Mouse (Mus musculus): ENCODE measurements around the gene Tmc6.

Gene Tmc6

GRCm38 (mm10) chr11:117759267-117759666 lies 22.7 kb downstream of the Tmc6 start:
- DNase-seq (ENCODE audit: low spot score in 2 of 2) = no peak

DNA sequence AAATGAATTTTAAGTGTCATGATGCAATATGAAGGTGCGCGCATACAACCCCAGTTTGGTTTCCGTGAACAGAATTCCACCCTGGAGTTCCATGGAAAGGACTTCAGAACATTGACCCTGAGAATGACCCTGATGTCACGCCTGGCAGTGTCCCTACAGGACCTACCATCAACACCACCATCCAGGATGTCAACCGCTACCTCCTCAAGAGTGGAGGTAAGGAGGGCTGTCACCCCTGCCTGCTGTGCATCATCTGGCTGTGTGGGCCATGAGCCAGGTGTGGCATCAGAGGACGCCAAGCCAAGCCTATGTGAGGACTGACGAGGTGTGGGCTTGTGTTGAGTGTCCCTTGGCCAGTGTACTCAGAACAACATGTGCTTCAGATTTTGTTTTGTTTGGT lies 26.1 kb downstream of the Tmc6 start:
- no peak for DNase-seq (ENCODE audit: low spot score in 2 of 2)

GRCm38 (mm10) chr11:117751544-117751943 lies 30.5 kb downstream of the Tmc6 start:
- DNase-seq (ENCODE audit: low spot score in 2 of 2) = no peak

GRCm38 (mm10) chr11:117749414-117749813 lies 32.6 kb downstream of the Tmc6 start:
- no peak for DNase-seq (ENCODE audit: low spot score in 2 of 2)

- DNase-seq (ENCODE audit: low spot score in 2 of 2) = no peak
These were observed 33.4 kb downstream of the Tmc6 start for GRCm38 (mm10) chr11:117748628-117749027.

DNA sequence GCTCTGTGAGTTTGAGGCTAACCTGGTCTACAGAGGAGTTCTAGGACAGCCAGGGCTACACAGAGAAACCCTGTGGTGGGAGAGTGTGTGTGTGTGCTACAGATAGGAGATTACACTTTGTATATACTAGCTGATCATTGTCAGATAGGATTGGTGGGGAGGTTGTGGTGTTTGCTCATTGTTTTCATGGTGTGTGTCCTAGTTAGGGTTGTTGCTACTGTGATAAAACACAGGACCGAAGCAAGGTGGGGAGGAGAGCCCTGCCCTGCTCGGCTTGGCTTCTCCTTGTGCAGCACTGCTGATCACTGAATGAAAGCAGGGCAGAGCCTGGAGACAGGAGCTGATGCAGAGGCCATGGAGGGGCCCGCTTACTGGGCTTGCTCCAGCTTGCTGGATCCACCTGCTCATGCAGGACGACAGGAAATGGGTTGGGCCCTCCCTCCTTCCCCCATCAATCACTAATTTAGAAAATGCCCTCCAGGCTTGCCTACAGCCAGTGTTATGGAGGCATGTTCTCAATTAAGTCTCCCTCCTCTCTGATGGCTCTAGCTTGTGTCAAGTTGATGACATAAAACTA lies 38.5 kb downstream of the Tmc6 start:
- DNase-seq (ENCODE audit: low spot score in 2 of 2) = no peak

DNA sequence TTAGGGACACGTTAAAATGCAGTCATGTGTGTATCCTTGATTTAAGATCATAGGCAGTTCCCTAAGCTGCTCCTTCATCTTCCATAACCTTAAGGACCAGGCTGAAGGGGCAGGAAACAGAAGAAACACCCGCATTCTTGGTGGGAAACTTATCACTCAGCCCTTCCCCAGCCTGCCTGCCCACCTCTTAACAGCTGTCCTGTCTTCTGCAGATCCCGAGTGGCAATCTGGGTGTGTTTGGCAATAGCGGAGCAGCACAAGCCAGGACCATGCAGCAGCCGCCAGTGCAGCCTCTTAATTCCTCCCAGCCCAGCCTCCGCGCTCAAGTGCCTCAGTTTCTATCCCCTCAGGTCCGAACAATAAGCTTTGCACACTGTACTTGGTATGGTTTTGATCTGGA lies 39.3 kb downstream of the Tmc6 start:
- DNase-seq (ENCODE audit: low spot score in 2 of 2) = no peak

DNA sequence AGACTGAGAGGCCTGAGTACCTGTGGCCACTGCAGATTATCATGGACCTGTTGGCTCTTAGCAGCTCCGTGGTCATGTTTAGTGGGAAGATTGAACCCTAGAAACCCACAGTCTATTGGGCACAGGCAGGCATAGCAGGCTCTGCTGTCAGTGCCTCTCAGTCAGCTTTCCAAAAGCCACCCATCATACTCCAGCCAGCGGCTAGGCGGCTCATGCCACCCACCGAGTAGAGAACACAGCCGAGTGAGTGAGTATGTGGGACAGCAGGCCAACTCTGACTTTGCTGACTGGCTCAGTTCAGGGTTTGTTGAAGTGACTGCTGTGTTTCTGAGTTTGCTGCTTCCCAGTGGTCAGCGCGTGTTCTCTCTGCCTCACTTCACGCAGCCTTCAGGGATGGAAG lies 39.8 kb downstream of the Tmc6 start:
- no peak for DNase-seq (ENCODE audit: low spot score in 2 of 2)

DNA sequence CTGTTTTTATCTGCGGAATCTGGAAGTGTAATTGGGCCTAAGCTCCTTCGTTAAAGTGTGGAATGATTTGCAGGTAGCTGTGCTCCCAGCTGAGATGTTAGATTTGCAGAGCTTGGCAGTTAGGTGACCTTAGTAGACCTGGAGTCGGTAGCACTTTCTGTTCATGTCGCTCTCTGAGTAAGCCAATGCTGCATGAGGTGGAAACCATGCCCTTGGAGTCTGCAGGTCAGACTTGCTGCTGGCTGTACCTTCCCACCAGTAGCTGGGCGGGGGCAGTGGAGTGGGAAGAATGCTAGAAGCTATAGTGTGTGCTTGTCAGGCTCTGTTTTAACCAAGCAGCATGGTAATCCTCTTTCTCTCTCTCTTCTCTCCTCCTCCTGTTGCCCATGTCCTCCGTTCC lies 40.9 kb downstream of the Tmc6 start:
- no peak for DNase-seq (ENCODE audit: low spot score in 2 of 2)

DNA sequence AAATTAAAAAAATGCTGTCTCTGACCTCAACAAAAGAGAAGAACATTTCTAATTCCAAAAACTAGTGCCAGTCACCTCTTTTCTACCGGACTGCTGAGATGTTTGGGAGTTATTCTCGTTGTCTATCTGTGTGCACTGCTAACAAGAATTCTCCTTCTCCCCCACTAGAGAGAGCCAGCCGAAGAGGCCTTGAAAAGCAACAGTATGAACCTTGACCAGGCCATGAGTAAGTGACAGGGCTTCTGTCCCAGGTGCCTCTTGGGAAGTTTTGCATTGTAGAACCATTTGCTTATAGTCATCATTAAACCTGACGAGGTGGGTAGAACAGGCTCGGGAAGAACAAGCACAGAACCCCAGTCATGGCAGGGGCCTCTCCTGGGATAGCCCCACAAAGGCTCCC lies 43.9 kb downstream of the Tmc6 start:
- DNase-seq (ENCODE audit: low spot score in 2 of 2) = no peak

- no peak for DNase-seq (ENCODE audit: low spot score in 2 of 2)
These were observed 45.8 kb downstream of the Tmc6 start for GRCm38 (mm10) chr11:117736037-117736689.

GRCm38 (mm10) chr11:117731470-117731869 lies 50.5 kb downstream of the Tmc6 start:
- no peak for DNase-seq (ENCODE audit: low spot score in 2 of 2)

DNA sequence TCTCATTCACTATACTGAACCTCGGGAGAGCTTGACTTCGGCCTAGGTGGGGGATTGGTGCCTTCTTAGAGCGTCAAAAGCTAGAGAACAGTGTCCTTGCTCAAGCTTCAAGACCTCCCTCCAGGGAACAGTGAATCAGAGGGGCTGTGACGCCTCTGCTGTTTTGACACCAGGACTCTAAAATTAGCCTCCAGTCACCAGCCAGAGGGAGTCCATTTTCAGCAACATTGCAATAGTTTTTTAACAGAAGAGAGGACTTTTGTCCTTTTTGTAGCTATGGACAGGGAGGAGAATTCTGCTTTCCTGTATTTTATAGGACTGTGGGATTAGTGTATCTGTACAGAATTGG lies 51.5 kb downstream of the Tmc6 start:
- DNase-seq (ENCODE audit: low spot score in 2 of 2) = no peak

- DNase-seq (ENCODE audit: low spot score in 2 of 2) = no peak
These were observed 52.1 kb downstream of the Tmc6 start for GRCm38 (mm10) chr11:117729798-117730489.

- DNase-seq (ENCODE audit: low spot score in 2 of 2) = no peak
These were observed 52.7 kb downstream of the Tmc6 start for GRCm38 (mm10) chr11:117729341-117729740.

DNA sequence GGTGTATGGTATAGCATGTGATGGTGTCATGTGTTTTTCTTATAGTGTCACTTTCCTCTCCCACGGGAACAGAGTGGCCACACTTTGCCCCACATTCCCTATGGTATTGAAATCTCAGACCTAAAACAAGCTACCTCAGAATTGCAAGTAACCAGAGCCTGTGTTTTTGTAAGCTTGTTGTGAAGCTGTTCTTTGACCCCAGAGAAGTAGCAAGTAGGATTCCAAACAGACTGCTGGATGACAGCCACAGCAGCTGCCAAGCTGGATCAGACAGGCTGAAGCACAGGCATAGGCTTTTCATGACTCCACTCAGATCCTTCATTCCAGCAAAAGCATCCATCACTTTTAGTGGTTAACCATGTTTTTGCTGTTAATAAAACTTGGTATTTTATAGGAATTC lies 53.2 kb downstream of the Tmc6 start:
- no peak for DNase-seq (ENCODE audit: low spot score in 2 of 2)

DNA sequence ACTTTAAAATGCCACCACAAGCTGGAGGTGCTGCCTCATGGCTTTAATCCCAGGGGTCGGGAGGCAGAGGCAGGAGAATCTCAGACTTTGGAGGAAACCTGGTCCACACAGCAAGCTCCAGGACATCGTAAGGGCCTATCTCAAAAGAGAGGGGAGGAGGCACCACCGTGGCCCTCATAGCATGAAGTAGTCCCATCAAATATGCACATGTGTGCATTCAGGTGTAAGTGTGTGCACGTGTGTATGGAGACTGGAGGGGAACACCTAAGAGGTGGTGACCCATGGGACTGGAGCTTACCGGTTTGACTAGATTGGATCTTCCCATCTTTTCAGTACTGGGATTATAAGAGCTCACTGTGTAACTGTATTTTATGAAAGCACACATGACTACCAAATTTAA lies 53.8 kb downstream of the Tmc6 start:
- DNase-seq (ENCODE audit: low spot score in 2 of 2) = no peak

GRCm38 (mm10) chr11:117727031-117727430 lies 55.0 kb downstream of the Tmc6 start:
- DNase-seq (ENCODE audit: low spot score in 2 of 2) = no peak

DNA sequence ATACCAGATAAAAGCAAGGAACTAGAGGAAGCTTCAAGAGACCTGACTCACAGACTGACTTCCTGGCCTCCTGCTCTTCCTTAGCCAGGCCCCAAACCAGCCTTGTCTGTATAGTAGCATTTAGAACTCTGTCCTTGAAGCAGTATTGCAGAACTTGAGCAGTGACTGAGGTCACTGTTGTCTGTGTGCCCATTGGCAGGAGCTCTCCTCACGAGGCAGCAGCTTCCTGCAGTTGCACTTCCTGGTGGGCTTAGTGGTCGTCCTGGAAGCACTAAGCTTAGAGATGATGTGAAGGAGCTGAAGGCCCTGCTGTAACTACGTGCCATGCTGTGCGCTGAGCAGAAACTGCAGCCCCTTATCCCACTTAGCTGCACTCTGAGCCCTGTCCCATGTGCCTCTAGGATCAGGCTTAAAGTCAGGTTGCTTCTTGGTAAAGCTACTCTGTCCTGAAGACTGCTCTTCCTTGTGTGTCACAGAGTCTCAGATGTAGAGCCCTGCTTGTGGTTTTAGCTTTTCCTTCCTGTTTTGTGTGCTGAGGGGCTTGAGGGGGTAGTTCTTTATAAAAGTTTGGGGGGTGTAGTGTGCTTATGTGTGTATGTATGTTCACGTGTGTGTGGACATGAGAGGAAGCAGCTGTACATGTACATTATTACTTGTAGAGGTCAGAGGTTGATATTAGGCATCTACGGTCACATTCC lies 57.2 kb downstream of the Tmc6 start:
- no peak for DNase-seq (ENCODE audit: low spot score in 2 of 2)

DNA sequence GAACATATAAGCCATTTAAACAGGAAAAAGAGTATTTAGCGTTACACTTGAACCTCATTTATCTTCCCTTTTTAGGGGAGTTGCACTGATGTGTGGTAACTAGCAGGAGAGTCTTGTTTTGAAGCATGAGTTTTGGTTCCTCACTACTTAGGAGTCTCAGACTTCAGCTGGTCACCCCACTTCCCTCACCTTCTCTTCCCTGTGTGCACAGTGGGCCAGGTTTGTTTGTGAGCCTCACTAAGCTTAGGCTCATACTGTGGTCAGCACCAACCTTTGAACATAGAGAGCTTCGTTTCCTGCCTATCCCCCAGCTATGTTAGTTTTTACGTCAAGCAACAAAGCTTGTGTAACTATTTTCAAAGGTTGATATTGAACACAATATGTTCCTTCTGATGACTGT lies 63.2 kb downstream of the Tmc6 start:
- DNase-seq (ENCODE audit: low spot score in 2 of 2) = no peak
